Mouse (Mus musculus) heart, postnatal 0 days (tissue): ENCODE data around the gene Arl6ip4. TPM values are rescaled to one million over a fixed set of nuclear protein-coding genes. Genes with fewer than 3 reads are reported as not detected.

Experiments
- ATAC-seq: fragments of 200-750 bp; cut with Nextera tagmentation; 2 replicates; pipeline ENCODE4 v1.8.0; 2017; ENCODE audit warnings: low read depth, moderate number of reproducible peaks, moderate library complexity; ENCODE audit not compliant: insufficient read depth
- DNase-seq: peaks from one replicate; pipeline ENCODE4 v3.0.0-alpha.2; 2016; ENCODE audit warnings: low spot score
- H3K27ac ChIP-seq: fragments of 300-500 bp; sonication (generic); 2 replicates; pipeline ENCODE4 v1.5.1; 2014; ENCODE audit warnings: low read depth, mild to moderate bottlenecking
- H3K27me3 ChIP-seq: fragments of 300-500 bp; sonication (generic); 2 replicates; pipeline ENCODE4 v1.6.1; 2014; ENCODE audit warnings: low read length, mixed read lengths; ENCODE audit not compliant: control insufficient read depth, insufficient read depth
- H3K36me3 ChIP-seq: fragments of 300-500 bp; sonication (generic); replicated peaks from 2 replicates; pipeline ENCODE4 v1.6.1; 2014; ENCODE audit warnings: low read length, mixed read lengths; ENCODE audit not compliant: control insufficient read depth, insufficient read depth
- H3K4me1 ChIP-seq: fragments of 300-500 bp; sonication (generic); 2 replicates; pipeline ENCODE4 v1.6.1; 2014; ENCODE audit warnings: antibody characterized with exemption; ENCODE audit not compliant: control insufficient read depth, insufficient read depth
- H3K4me2 ChIP-seq: fragments of 300-500 bp; sonication (generic); 2 replicates; pipeline ENCODE4 v1.6.1; 2014; ENCODE audit warnings: low read depth, mild to moderate bottlenecking, low read length, moderate library complexity
- H3K4me3 ChIP-seq: fragments of 300-500 bp; sonication (generic); 2 replicates; pipeline ENCODE4 v1.5.1; 2014; ENCODE audit warnings: low read depth, low read length
- H3K9ac ChIP-seq: fragments of 300-500 bp; sonication (generic); replicated peaks from 2 replicates; pipeline ENCODE4 v1.6.1; 2014; ENCODE audit warnings: low read depth, low read length, mixed read lengths
- H3K9me3 ChIP-seq: fragments of 300-500 bp; sonication (generic); replicated peaks from 2 replicates; pipeline ENCODE4 v1.6.1; 2016; ENCODE audit warnings: low read length; ENCODE audit not compliant: control insufficient read depth
- CTCF ChIP-seq: IDR thresholded peaks from 2 replicates; pipeline ENCODE4 v1.5.1; 2016; ENCODE audit warnings: antibody characterized with exemption, control low read depth, low read depth
- EP300 ChIP-seq: IDR thresholded peaks from 2 replicates; pipeline ENCODE4 v1.6.1; 2016; ENCODE audit warnings: antibody characterized with exemption, low read depth
- WGBS: fragments of 180-500 bp; shearing (Covaris S2); extraction: QIAGEN DNeasy Blood & Tissue Kit; methylation state at CpG from one replicate; pipeline ENCODE4 v1.1.7; 2014; 5-methylcytosine and 5-hydroxymethylcytosine counted together
- polyA plus RNA-seq: library from polyadenylated mRNA; unstranded; fragments of >200 nt; fragmentation: Nextera tagmentation; extraction: Ambion mirVana; gene quantifications from 2 replicates; pipeline ENCODE4 v1.2.1, GENCODE M21; 2015
- total RNA-seq: library from RNA; depleted of rRNA; stranded (reverse); fragments of >200 nt; gene quantifications from 2 replicates; pipeline ENCODE4 v1.2.3, GENCODE M21; 2014; ENCODE audit warnings: low replicate concordance; rRNA removed

Arl6ip4 gene
- total and polyA plus RNA-seq, 2 experiments from 2014 or later, result 18.0 to 76.9 TPM

DNA sequence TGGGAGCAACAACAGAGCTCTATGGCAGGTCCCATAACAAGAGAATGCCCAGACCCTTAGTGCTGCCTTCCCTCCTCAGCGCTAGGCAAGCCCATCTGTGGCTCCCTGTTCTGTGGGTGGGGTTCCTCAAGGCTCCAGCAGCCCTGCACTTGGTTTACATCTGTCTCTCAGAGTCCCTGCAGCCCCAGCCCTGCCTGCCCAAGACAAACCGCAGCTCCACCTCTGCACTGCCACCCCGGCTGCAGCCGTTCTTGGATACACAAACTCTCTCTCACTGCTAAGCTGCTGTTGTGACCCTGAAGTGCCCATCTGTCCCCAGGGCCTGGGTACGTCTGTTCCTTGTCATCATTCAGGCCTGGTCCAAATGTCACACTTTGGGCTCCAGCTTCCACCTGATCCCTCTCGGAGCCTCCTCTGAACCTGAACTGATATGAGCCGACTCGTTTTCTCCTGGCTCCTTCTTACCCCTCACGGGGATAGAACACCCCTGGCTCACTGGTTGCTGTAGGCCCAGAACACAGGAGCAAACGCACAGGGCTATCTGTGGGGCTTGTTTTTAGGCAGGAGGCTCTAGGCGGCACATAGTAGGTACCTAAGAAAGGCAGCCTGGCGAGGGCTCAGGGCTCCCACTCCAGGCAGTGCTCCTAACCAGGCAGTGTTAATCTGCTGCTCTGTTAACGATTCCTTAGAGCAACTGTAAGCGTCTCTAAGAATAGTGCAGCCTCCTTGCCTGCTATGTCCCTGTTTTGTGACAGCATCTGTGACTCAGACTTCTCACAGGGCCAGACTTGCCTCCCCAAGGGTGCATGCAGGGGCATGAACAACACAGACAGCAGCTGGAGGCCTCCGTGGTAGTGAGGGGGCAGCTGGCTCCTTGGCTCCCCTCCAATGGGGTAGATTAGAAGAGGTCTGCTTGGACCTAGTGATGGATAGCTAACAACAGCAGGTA, 50.0 kb downstream of the Arl6ip4 start:
- Histone ChIP-seq H3K9me3 (no peaks in the 10 kb centered on the region), H3K27ac (peak overlapping the region; percentile 73), H3K4me2 (no peak overlapping the region; the same call in 1 of the 2 replicates), H3K4me3 (no peak overlapping the region), H3K36me3 (no peaks in the 10 kb centered on the region), H3K27me3 (no peaks in the 10 kb centered on the region), H3K9ac (0 out of 2 replicates have a peak overlapping the region, but pooled peaks have one; percentile 11), H3K4me1 (peaks cover 67% of the 10 kb centered on the region)
- peak; percentile 40 for ATAC-seq
- TF ChIP-seq CTCF (no peak), EP300 (no peak)
- 23% methylated on average over 14 of the region's 15 CpGs for WGBS
- DNase-seq, result no peak

- Histone ChIP-seq H3K9me3 (no peaks in the 10 kb centered on the region), H3K27me3 (no peaks in the 10 kb centered on the region), H3K9ac (no peak overlapping the region), H3K4me2 (no peak overlapping the region), H3K27ac (peak overlapping the region; percentile 73; the same call in 1 of the 2 replicates), H3K4me3 (no peak overlapping the region), H3K36me3 (no peaks in the 10 kb centered on the region), H3K4me1 (peaks cover 75% of the 10 kb centered on the region)
- no peak for DNase-seq
- no peak for ATAC-seq
- no peak for TF ChIP-seq EP300
- no peak for TF ChIP-seq CTCF
These were observed 50.9 kb downstream of the Arl6ip4 start for GRCm38 (mm10) chr5:124166741-124167140.

GRCm38 (mm10) chr5:124167621-124168020, 51.7 kb downstream of the Arl6ip4 start:
- no peak overlapping the region for H3K4me3 ChIP-seq
- peak overlapping the region; percentile 43; the same call in 1 of the 2 replicates for H3K27ac ChIP-seq
- no peaks in the 10 kb centered on the region for H3K27me3 ChIP-seq
- no peaks in the 10 kb centered on the region for H3K36me3 ChIP-seq
- WGBS, result 55% methylated on average over 10 of the region's 10 CpGs
- DNase-seq, result no peak
- no peak overlapping the region for H3K4me2 ChIP-seq
- H3K9ac ChIP-seq, result no peak overlapping the region
- no peak for TF ChIP-seq EP300
- TF ChIP-seq CTCF, result no peak
- no peaks in the 10 kb centered on the region for H3K9me3 ChIP-seq
- ATAC-seq, result no peak
- H3K4me1 ChIP-seq, result peaks cover 73% of the 10 kb centered on the region

Other genes starting within 250 kb of the Arl6ip4 start
- 5.3 TPM in 1 of 2 replicates, not detected in the other for gene Hcar1, start 236.1 kb upstream of the Arl6ip4 start, total RNA-seq
- gene Hcar1, start 236.1 kb upstream of the Arl6ip4 start, polyA plus RNA-seq, result 0.18 and 0.19 TPM in 2 replicates
- gene Denr, start 208.9 kb upstream of the Arl6ip4 start, total RNA-seq, result 5.4 and 5.9 TPM in 2 replicates
- gene Denr, start 208.9 kb upstream of the Arl6ip4 start, polyA plus RNA-seq, result 110 and 112 TPM in 2 replicates
- not detected in 2 replicates for gene Gm43518, start 188.7 kb upstream of the Arl6ip4 start, total RNA-seq
- gene Gm43518, start 188.7 kb upstream of the Arl6ip4 start, polyA plus RNA-seq, result 1.6 and 1.8 TPM in 2 replicates
- 2.0 and 11.5 TPM in 2 replicates for gene Ccdc62, start 185.4 kb upstream of the Arl6ip4 start, total RNA-seq
- gene Ccdc62, start 185.4 kb upstream of the Arl6ip4 start, polyA plus RNA-seq, result 5.8 and 7.0 TPM in 2 replicates
- 16.3 and 29.2 TPM in 2 replicates for gene Hip1r, start 142.5 kb upstream of the Arl6ip4 start, total RNA-seq
- 9.3 and 11.9 TPM in 2 replicates for gene Hip1r, start 142.5 kb upstream of the Arl6ip4 start, polyA plus RNA-seq
- 51.4 and 59.6 TPM in 2 replicates for gene Vps37b, start 83.8 kb upstream of the Arl6ip4 start, total RNA-seq
- gene Vps37b, start 83.8 kb upstream of the Arl6ip4 start, polyA plus RNA-seq, result 44.5 and 55.7 TPM in 2 replicates
- 1.8 and 5.4 TPM in 2 replicates for gene Abcb9, start 20.3 kb upstream of the Arl6ip4 start, total RNA-seq
- 2.3 and 3.0 TPM in 2 replicates for gene Abcb9, start 20.3 kb upstream of the Arl6ip4 start, polyA plus RNA-seq
- 37.6 and 55.1 TPM in 2 replicates for gene Ogfod2, start 3.8 kb upstream of the Arl6ip4 start, total RNA-seq
- 19.0 and 19.3 TPM in 2 replicates for gene Ogfod2, start 3.8 kb upstream of the Arl6ip4 start, polyA plus RNA-seq
- gene Pitpnm2, start 133.7 kb downstream of the Arl6ip4 start, total RNA-seq, result 17.1 and 28.6 TPM in 2 replicates
- gene Pitpnm2, start 133.7 kb downstream of the Arl6ip4 start, polyA plus RNA-seq, result 3.1 and 3.2 TPM in 2 replicates
- gene Mphosph9, start 211.9 kb downstream of the Arl6ip4 start, total RNA-seq, result 10.5 and 12.2 TPM in 2 replicates
- 4.4 and 5.3 TPM in 2 replicates for gene Mphosph9, start 211.9 kb downstream of the Arl6ip4 start, polyA plus RNA-seq
- gene 2810006K23Rik, start 212.0 kb downstream of the Arl6ip4 start, total RNA-seq, result 13.2 and 20.0 TPM in 2 replicates
- 12.4 and 14.9 TPM in 2 replicates for gene 2810006K23Rik, start 212.0 kb downstream of the Arl6ip4 start, polyA plus RNA-seq
- 113 and 180 TPM in 2 replicates for gene Cdk2ap1, start 247.0 kb downstream of the Arl6ip4 start, total RNA-seq
- 23.2 and 26.6 TPM in 2 replicates for gene Cdk2ap1, start 247.0 kb downstream of the Arl6ip4 start, polyA plus RNA-seq